Mouse (Mus musculus) intestine, embryonic 14.5 days (tissue): ENCODE data around the gene Gm4792. TPM values are rescaled to one million over a fixed set of nuclear protein-coding genes. Genes with fewer than 3 reads are reported as not detected.

Source experiments
- ATAC-seq: fragments of 200-750 bp; cut with Nextera tagmentation; replicated peaks from 2 replicates; pipeline ENCODE4 v1.8.0; 2017; ENCODE audit warnings: low read depth, moderate number of reproducible peaks, moderate TSS enrichment, moderate library complexity; ENCODE audit not compliant: low FRiP score, low TSS enrichment
- DNase-seq: peaks from one replicate; pipeline ENCODE4 v3.0.0-alpha.2; 2018; ENCODE audit warnings: low spot score
- H3K27ac ChIP-seq: fragments of 300-500 bp; sonication (generic); 2 replicates; pipeline ENCODE4 v1.5.1; 2014; ENCODE audit warnings: low read depth, mild to moderate bottlenecking, control low read depth
- H3K27me3 ChIP-seq: fragments of 300-500 bp; sonication (generic); replicated peaks from 2 replicates; pipeline ENCODE4 v1.6.1; 2014; ENCODE audit warnings: low read length, control low read depth; ENCODE audit not compliant: control insufficient read depth, insufficient read depth
- H3K36me3 ChIP-seq: fragments of 300-500 bp; sonication (generic); 2 replicates; pipeline ENCODE4 v1.6.1; 2014; ENCODE audit warnings: low read length, control low read depth; ENCODE audit not compliant: control insufficient read depth, insufficient read depth
- H3K4me1 ChIP-seq: fragments of 300-500 bp; sonication (generic); replicated peaks from 2 replicates; pipeline ENCODE4 v1.6.1; 2014; ENCODE audit warnings: low read length, control low read depth, mixed read lengths; ENCODE audit not compliant: control insufficient read depth, insufficient read depth
- H3K4me2 ChIP-seq: fragments of 300-500 bp; sonication (generic); 2 replicates; pipeline ENCODE4 v1.6.1; 2014; ENCODE audit warnings: low read length
- H3K4me3 ChIP-seq: fragments of 300-500 bp; sonication (generic); 2 replicates; pipeline ENCODE4 v1.5.1; 2014; ENCODE audit warnings: low read depth, low read length, control low read depth, mixed read lengths
- H3K9ac ChIP-seq: fragments of 300-500 bp; sonication (generic); 2 replicates; pipeline ENCODE4 v1.6.1; 2014; ENCODE audit warnings: mild to moderate bottlenecking, low read length
- H3K9me3 ChIP-seq: fragments of 300-500 bp; sonication (generic); 2 replicates; pipeline ENCODE4 v1.6.1; 2016; ENCODE audit warnings: low read length, control low read depth; ENCODE audit not compliant: control insufficient read depth
- WGBS: fragments of 180-500 bp; shearing (Covaris S2); extraction: QIAGEN DNeasy Blood & Tissue Kit; methylation state at CpG from one replicate; pipeline ENCODE4 v1.1.7; 2014; 5-methylcytosine and 5-hydroxymethylcytosine counted together
- polyA plus RNA-seq: library from polyadenylated mRNA; unstranded; fragments of >200 nt; fragmentation: Nextera tagmentation; extraction: Ambion mirVana; gene quantifications from 2 replicates; pipeline ENCODE4 v1.2.1, GENCODE M21; 2014

The Gm4792 gene
- polyA plus RNA-seq, 1 experiment from 2014 or later, result not detected

DNA sequence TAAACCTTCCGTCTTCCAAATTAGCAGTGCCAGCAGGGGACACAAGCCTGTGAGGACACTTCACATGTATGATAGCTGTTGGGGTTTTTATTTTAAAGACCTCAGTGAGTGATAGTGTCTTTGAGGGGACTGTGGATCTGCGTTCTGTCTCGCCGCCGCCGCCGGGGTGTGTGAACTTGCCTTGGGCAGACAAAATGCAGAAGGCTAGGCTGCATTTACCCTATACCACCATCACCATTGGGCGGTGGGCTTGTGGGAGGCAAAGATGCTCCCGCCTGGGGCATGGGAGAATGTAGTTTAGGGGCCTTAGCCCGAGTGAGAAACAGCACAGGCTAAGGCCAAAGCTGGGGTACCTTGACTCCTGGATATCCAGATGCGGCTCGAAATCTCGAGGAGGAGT is 35.9 kb downstream of the Gm4792 start:
- no peaks in the 10 kb centered on the region for H3K4me1 ChIP-seq
- H3K27me3 ChIP-seq, result no peaks in the 10 kb centered on the region
- no peak overlapping the region for H3K27ac ChIP-seq
- no peaks in the 10 kb centered on the region for H3K9me3 ChIP-seq
- H3K36me3 ChIP-seq, result no peaks in the 10 kb centered on the region
- 86% methylated on average over 13 of the region's 13 CpGs for WGBS
- H3K4me2 ChIP-seq, result no peak overlapping the region
- H3K4me3 ChIP-seq, result no peak overlapping the region
- DNase-seq, result no peak
- H3K9ac ChIP-seq, result no peak overlapping the region
- ATAC-seq, result no peak

- DNase-seq (no peak), ATAC-seq (no peak)
- Histone ChIP-seq H3K27ac (no peak overlapping the region), H3K4me1 (no peaks in the 10 kb centered on the region), H3K4me2 (no peak overlapping the region), H3K36me3 (no peaks in the 10 kb centered on the region), H3K27me3 (no peaks in the 10 kb centered on the region), H3K4me3 (no peak overlapping the region), H3K9ac (no peak overlapping the region), H3K9me3 (no peaks in the 10 kb centered on the region)
- 71% methylated on average over 1 of the region's 1 CpGs for WGBS
Observed at GRCm38 (mm10) chr10:94260544-94260943, 38.0 kb downstream of the Gm4792 start.

GRCm38 (mm10) chr10:94256518-94256917 is 42.0 kb downstream of the Gm4792 start:
- no peak overlapping the region for H3K9ac ChIP-seq
- no peak overlapping the region for H3K4me3 ChIP-seq
- no peaks in the 10 kb centered on the region for H3K9me3 ChIP-seq
- WGBS, result 94% methylated on average over 4 of the region's 4 CpGs
- no peak overlapping the region for H3K27ac ChIP-seq
- H3K36me3 ChIP-seq, result no peaks in the 10 kb centered on the region
- H3K4me1 ChIP-seq, result no peaks in the 10 kb centered on the region
- H3K4me2 ChIP-seq, result no peak overlapping the region
- no peak for DNase-seq
- ATAC-seq, result no peak
- no peaks in the 10 kb centered on the region for H3K27me3 ChIP-seq

DNA sequence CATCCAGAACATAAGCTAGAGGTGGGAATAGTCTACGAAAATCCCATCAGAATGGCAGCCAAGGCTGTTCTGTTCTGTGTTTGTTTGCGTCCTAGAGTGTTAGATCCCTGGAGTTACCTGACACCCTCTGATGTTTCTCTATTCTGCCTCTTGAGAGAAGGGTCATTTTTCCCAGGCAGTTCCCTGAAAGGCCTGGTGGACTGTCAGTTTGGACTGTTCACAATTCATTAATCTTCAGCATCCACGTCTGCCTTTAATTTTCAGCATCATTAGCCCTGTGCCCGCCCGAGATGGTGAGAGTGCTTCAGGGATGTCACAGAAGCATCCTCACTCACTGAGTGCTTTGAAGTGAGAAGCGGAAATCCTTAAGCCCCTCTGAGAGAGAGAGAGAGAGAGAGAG is 42.8 kb downstream of the Gm4792 start:
- Histone ChIP-seq H3K9ac (no peak overlapping the region), H3K36me3 (no peaks in the 10 kb centered on the region), H3K9me3 (no peaks in the 10 kb centered on the region), H3K27ac (no peak overlapping the region), H3K4me3 (no peak overlapping the region), H3K27me3 (no peaks in the 10 kb centered on the region), H3K4me2 (no peak overlapping the region), H3K4me1 (no peaks in the 10 kb centered on the region)
- ATAC-seq (no peak), DNase-seq (no peak)
- WGBS, result 56% methylated on average over 6 of the region's 6 CpGs

- no peak overlapping the region for H3K4me3 ChIP-seq
- WGBS, result 61% methylated on average over 3 of the region's 3 CpGs
- H3K9me3 ChIP-seq, result no peaks in the 10 kb centered on the region
- H3K4me2 ChIP-seq, result no peak overlapping the region
- H3K4me1 ChIP-seq, result no peaks in the 10 kb centered on the region
- ATAC-seq, result no peak
- H3K36me3 ChIP-seq, result no peaks in the 10 kb centered on the region
- H3K27me3 ChIP-seq, result no peaks in the 10 kb centered on the region
- no peak overlapping the region for H3K27ac ChIP-seq
- DNase-seq, result no peak
- H3K9ac ChIP-seq, result no peak overlapping the region
Observed at GRCm38 (mm10) chr10:94254766-94255165, 43.7 kb downstream of the Gm4792 start.

GRCm38 (mm10) chr10:94253260-94253807 is 45.2 kb downstream of the Gm4792 start:
- no peak for DNase-seq
- no peaks in the 10 kb centered on the region for H3K27me3 ChIP-seq
- no peak overlapping the region for H3K4me2 ChIP-seq
- no peak overlapping the region for H3K9ac ChIP-seq
- H3K27ac ChIP-seq, result no peak overlapping the region
- H3K36me3 ChIP-seq, result no peaks in the 10 kb centered on the region
- 84% methylated on average over 17 of the region's 17 CpGs for WGBS
- H3K4me3 ChIP-seq, result no peak overlapping the region
- H3K4me1 ChIP-seq, result no peaks in the 10 kb centered on the region
- ATAC-seq, result no peak
- no peaks in the 10 kb centered on the region for H3K9me3 ChIP-seq

GRCm38 (mm10) chr10:94249575-94250456 is 48.7 kb downstream of the Gm4792 start:
- Histone ChIP-seq H3K27me3 (no peaks in the 10 kb centered on the region), H3K27ac (0 out of 2 replicates have a peak overlapping the region, but pooled peaks have one; percentile 22), H3K9ac (no peak overlapping the region), H3K36me3 (no peaks in the 10 kb centered on the region), H3K4me3 (no peak overlapping the region), H3K4me2 (peak overlapping the region; percentile 18; the same call in 1 of the 2 replicates), H3K4me1 (no peaks in the 10 kb centered on the region), H3K9me3 (no peaks in the 10 kb centered on the region)
- 45% methylated on average over 22 of the region's 22 CpGs for WGBS
- ATAC-seq, result peak; percentile 94
- peak; percentile 58 for DNase-seq

GRCm38 (mm10) chr10:94247748-94248349 is 50.7 kb downstream of the Gm4792 start:
- DNase-seq, result no peak
- no peaks in the 10 kb centered on the region for H3K27me3 ChIP-seq
- no peak overlapping the region for H3K9ac ChIP-seq
- no peak for ATAC-seq
- no peaks in the 10 kb centered on the region for H3K36me3 ChIP-seq
- no peaks in the 10 kb centered on the region; the same call in 1 of the 2 replicates for H3K9me3 ChIP-seq
- WGBS, result 74% methylated on average over 7 of the region's 7 CpGs
- no peak overlapping the region for H3K4me3 ChIP-seq
- H3K4me1 ChIP-seq, result no peaks in the 10 kb centered on the region
- H3K4me2 ChIP-seq, result no peak overlapping the region
- no peak overlapping the region for H3K27ac ChIP-seq
